Mouse (Mus musculus): ENCODE data around the gene Haus2. TPM values are rescaled to one million over a fixed set of nuclear protein-coding genes. Genes with fewer than 3 reads are reported as not detected.

Haus2 gene
- polyA plus RNA-seq, 1 experiment from 2014 or later, result 34.5 TPM

DNA sequence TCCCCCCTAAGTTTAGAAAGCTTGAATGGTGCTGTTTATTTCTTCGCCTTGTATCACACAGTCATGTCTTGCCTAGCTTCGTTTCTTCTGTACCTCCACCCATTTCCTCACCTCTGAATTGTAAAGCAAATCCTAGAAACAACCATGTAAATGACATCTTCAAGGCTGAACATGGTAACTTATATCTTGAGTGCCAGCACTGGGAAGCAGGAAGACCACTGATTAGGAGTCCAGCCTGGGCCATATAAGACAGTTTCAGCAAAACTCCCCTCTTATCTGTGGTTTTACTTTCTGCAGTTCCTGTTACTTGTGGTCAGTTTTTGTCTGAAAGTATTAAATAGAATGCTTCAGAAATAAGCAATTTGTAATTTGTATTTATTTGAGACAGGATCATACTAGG lies 33.2 kb upstream of the Haus2 start:
- no peaks in the 10 kb centered on the region for H3K9me3 ChIP-seq (replicated peaks)
- H3K27ac ChIP-seq, result no peak overlapping the region
- peaks cover 30% of the 10 kb centered on the region for H3K4me1 ChIP-seq
- H3K27me3 ChIP-seq (ENCODE audit: low read depth, poor library complexity, severe bottlenecking), result no peaks in the 10 kb centered on the region
- no peak for DNase-seq (ENCODE audit: low spot score)
- WGBS, result 92% methylated on average over 2 of the region's 2 CpGs
- H3K36me3 ChIP-seq, result peaks cover 15% of the 10 kb centered on the region
- no peak overlapping the region for H3K4me3 ChIP-seq

DNA sequence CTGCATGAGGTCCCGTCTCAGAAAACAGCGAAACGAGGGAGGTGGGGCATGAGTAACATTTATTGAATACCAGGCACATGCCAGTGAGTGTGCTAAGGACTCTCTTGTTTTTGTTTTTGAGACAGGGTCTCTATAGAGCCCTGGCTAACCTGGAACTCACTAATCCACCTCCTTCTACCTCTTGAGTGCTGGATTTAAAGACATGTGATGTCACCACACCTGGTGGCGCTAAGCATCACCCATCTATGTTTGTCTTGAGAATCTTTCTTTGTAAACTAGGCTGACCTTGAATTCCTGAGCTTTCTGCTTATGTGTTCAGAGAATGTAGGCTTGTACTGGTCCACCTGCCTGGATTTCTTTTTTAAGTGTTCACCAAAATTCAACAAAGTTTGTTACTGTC lies 31.4 kb upstream of the Haus2 start:
- H3K36me3 ChIP-seq, result peaks cover 10% of the 10 kb centered on the region
- no peak overlapping the region for H3K4me3 ChIP-seq
- H3K27ac ChIP-seq, result no peak overlapping the region
- H3K4me1 ChIP-seq, result peaks cover 30% of the 10 kb centered on the region
- no peak for DNase-seq (ENCODE audit: low spot score)
- no peaks in the 10 kb centered on the region for H3K27me3 ChIP-seq (ENCODE audit: low read depth, poor library complexity, severe bottlenecking)
- H3K9me3 ChIP-seq (replicated peaks), result no peaks in the 10 kb centered on the region
- WGBS, result 91% methylated on average over 4 of the region's 4 CpGs

DNA sequence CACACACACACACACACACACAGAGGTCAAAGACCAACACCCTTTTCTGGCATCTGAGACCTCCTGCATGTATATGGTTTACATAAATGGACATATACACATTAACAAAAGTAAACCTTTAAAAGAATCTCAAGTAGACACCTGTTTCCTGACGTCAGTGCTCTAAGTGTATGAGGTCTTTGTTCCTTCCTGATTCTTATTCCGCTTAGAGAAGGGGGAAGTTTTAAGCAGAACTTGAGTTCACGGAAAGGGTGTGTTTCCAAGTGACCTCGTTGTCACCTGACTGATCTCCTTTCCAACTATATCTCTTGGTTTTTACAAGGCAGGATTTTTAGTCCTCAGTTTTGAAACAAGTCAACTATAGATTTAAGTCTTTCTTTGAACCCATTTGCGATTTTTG lies 30.9 kb upstream of the Haus2 start:
- Histone ChIP-seq H3K27me3 (ENCODE audit: low read depth, poor library complexity, severe bottlenecking) (no peaks in the 10 kb centered on the region), H3K9me3 (replicated peaks) (no peaks in the 10 kb centered on the region), H3K4me1 (peaks cover 30% of the 10 kb centered on the region), H3K4me3 (no peak overlapping the region), H3K27ac (no peak overlapping the region), H3K36me3 (peaks cover 10% of the 10 kb centered on the region)
- no peak for DNase-seq (ENCODE audit: low spot score)
- WGBS, result 85% methylated on average over 5 of the region's 5 CpGs

DNA sequence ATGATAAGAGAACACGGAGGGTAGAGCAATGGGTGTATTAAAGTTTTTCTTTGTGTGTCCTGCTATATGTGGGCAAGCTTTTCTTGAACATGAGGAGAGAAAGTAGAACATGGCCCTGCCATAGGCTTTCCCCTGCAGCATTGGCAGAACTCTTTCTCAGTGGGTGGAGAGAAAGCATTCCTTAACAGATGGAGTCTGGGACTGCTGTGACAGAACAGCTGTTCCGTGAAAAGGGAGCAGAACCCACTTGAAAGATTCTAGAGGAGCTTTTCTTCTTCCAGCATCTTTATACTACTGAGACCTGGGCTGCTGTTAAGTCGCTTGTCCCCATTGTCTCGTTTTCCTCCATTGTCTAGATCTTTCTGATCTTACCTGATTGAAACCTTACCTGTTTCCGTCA lies 19.4 kb upstream of the Haus2 start:
- H3K4me1 ChIP-seq, result no peaks in the 10 kb centered on the region
- DNase-seq (ENCODE audit: low spot score), result no peak
- H3K36me3 ChIP-seq, result peaks cover 78% of the 10 kb centered on the region
- 89% methylated on average over 5 of the region's 5 CpGs for WGBS
- H3K27ac ChIP-seq, result no peak overlapping the region
- H3K9me3 ChIP-seq (replicated peaks), result no peaks in the 10 kb centered on the region
- H3K27me3 ChIP-seq (ENCODE audit: low read depth, poor library complexity, severe bottlenecking), result no peaks in the 10 kb centered on the region
- no peak overlapping the region for H3K4me3 ChIP-seq

DNA sequence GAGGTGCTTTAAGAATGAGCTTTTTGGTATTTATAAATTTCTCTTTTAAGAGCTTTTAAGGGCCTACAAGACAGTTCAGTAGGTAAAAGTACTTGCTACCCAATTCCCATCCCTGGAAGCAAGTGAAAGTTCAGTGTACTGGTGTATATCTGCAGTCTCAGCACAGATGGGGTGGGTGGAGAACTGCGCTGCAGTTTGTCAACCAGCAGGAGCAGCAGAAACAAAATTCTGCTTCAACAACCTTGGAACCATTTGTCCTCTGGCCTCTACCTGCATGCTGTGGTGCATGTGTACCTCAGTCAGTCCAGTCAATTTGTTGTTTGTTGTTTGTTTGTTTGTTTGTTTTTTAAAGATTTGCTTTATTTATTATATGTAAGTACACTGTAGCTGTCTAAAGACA lies 17.0 kb upstream of the Haus2 start:
- H3K4me1 ChIP-seq, result no peaks in the 10 kb centered on the region
- H3K27me3 ChIP-seq (ENCODE audit: low read depth, poor library complexity, severe bottlenecking), result no peaks in the 10 kb centered on the region
- peaks cover 78% of the 10 kb centered on the region for H3K36me3 ChIP-seq
- DNase-seq (ENCODE audit: low spot score), result no peak
- no peak overlapping the region for H3K27ac ChIP-seq
- no peaks in the 10 kb centered on the region for H3K9me3 ChIP-seq (replicated peaks)
- no peak overlapping the region for H3K4me3 ChIP-seq
- 97% methylated on average over 1 of the region's 1 CpGs for WGBS

DNA sequence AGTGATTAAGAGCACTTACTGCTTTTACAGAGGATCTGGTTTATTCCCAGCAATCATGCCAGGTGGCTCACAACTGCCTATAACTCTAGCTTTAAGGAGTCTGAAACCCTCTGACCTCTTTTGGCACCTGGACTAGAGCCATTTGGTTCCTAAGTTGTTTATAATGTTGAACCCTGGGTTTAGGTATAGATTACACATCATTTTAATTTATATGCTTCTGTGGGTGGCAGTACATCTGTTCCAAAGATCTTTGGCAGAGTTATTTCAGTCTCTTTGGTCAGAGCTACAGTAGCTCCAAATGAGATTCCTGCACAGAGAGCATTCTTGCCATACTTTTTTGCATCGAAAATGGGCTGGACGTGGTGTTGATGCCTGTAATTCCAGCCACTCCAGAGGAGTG lies 11.4 kb upstream of the Haus2 start:
- H3K27me3 ChIP-seq (ENCODE audit: low read depth, poor library complexity, severe bottlenecking), result no peaks in the 10 kb centered on the region
- DNase-seq (ENCODE audit: low spot score), result no peak
- H3K27ac ChIP-seq, result no peak overlapping the region
- H3K9me3 ChIP-seq (replicated peaks), result no peaks in the 10 kb centered on the region
- peaks cover 92% of the 10 kb centered on the region for H3K36me3 ChIP-seq
- no peaks in the 10 kb centered on the region for H3K4me1 ChIP-seq
- no peak overlapping the region for H3K4me3 ChIP-seq
- whole genome bisulfite sequencing, result 90% methylated on average over 2 of the region's 2 CpGs

DNA sequence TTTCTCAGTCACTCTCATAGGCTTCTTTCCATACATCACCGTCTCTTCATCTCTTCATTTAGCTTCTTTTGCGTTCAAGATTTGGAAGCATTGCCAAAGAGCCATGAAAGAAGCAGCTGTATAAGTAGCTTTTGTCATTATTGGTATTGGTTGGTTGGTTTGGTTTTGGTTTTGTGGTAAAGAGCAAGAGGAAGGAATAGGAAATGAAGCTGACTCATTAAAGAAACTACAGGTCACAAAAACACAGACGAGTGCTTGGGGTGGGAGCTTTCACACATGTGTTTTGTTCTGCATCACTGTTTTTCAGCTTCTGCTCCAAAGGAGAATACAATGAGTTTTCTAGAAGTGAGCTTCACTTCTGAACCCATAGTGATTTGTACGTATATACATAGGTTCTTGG lies 9.7 kb upstream of the Haus2 start:
- no peak for DNase-seq (ENCODE audit: low spot score)
- Histone ChIP-seq H3K9me3 (replicated peaks) (no peaks in the 10 kb centered on the region), H3K27ac (no peak overlapping the region), H3K4me3 (no peak overlapping the region), H3K4me1 (no peaks in the 10 kb centered on the region), H3K36me3 (peaks cover 88% of the 10 kb centered on the region), H3K27me3 (ENCODE audit: low read depth, poor library complexity, severe bottlenecking) (no peaks in the 10 kb centered on the region)
- WGBS, result 90% methylated on average over 4 of the region's 4 CpGs

DNA sequence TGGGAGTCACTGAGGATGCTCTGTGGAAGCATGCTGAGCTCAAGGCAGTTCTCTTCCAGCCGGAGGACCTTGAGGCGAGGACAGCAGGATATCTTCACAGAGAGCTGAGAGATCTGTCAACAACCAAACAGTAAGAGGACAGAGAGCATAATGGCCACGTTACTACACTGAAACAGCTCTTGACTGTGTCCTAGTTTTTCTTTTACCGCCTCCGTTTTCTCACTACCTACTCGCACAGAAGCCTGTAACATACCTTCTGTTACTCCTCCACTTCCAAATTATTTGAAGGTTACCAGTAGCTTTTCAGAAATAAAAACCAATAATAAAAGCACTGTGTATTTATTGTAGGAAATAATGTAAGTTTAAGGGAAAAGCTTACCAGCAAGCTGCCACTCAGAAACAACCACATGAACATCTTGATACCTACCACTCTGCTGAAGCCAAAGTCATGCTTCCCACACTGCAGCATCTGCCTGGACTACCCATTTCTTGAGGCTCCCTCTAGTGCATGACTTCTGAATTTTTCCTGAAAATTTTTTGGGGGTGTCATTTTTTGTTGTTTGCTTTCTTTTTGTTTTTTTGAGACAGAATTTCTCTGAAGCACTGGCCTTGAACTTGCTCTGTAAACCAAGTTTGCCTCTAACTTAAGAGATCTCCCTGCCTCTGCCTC lies 3.0 kb upstream of the Haus2 start:
- Histone ChIP-seq H3K9me3 (replicated peaks) (no peaks in the 10 kb centered on the region), H3K4me3 (no peak overlapping the region), H3K27ac (no peak overlapping the region), H3K27me3 (ENCODE audit: low read depth, poor library complexity, severe bottlenecking) (no peaks in the 10 kb centered on the region), H3K4me1 (peaks cover 17% of the 10 kb centered on the region), H3K36me3 (peaks cover 34% of the 10 kb centered on the region)
- 91% methylated on average over 6 of the region's 6 CpGs for WGBS
- DNase-seq (ENCODE audit: low spot score), result no peak

DNA sequence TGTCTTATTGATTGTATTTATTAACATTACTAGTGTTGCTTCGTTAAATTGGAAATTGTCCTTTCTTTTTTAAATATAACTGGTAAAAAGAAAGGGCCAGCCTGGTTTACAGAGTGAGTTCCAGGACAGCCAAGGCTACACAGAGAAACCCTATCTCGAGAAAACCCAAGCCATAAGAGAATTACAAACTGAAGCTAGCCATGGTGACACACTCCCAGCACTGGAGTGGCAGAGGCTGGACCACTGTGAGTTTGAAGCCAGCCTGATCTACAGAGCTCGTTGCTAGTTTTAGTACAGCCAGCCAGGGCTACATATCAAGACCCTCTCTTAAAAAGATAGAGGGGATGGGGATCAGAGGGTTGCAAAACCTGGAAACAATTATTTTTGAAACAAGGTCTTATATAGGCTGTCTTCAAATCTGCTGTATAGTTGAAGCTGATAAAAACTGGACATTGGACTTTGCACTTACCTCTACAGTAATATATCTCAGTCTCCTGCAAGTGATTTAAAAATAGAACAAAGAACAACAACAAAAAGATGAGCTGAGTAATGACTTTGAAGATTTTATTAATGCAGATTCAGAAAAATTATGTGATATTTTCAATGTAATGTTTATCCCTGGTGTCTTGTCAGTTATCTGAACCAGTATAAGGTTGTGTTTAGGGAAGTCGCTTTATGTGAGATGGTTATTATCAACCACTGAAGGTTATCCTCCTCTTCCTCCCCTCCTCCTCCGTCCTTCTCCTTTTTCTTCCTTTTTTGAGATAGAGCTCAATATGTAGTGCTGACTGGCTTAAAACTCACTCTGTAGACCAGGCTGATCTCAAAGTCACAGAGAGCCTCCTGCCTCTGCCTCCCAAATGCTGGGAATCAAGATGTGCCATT lies 7.3 kb downstream of the Haus2 start:
- Histone ChIP-seq H3K36me3 (peaks cover 85% of the 10 kb centered on the region), H3K4me1 (no peaks in the 10 kb centered on the region), H3K27me3 (ENCODE audit: low read depth, poor library complexity, severe bottlenecking) (no peaks in the 10 kb centered on the region), H3K4me3 (no peak overlapping the region), H3K9me3 (replicated peaks) (no peaks in the 10 kb centered on the region), H3K27ac (no peak overlapping the region)
- DNase-seq (ENCODE audit: low spot score), result no peak
- WGBS, result 90% methylated on average over 5 of the region's 5 CpGs

DNA sequence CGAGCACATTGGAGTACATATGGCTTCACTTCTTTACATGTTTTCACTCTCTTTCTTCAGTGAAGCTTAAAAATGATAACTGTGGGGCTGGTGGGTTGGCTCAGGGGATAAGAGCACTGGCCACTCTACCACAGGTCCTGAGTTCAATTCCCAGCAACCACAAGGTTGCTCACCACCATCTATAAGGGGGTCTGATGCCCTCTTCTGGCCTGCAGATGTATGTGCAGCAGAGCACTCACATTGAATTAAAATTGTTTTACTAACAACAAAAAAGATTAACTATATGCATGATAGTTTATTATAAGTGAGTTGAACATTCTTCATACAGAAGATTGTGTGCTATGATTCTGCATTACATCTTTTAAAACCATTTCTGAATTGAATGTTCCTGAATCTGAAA lies 10.4 kb downstream of the Haus2 start:
- Histone ChIP-seq H3K27ac (no peak overlapping the region), H3K27me3 (ENCODE audit: low read depth, poor library complexity, severe bottlenecking) (no peaks in the 10 kb centered on the region), H3K4me1 (no peaks in the 10 kb centered on the region), H3K4me3 (no peak overlapping the region), H3K9me3 (replicated peaks) (no peaks in the 10 kb centered on the region), H3K36me3 (peaks cover 60% of the 10 kb centered on the region)
- 100% methylated on average over 1 of the region's 1 CpGs for WGBS
- no peak for DNase-seq (ENCODE audit: low spot score)

DNA sequence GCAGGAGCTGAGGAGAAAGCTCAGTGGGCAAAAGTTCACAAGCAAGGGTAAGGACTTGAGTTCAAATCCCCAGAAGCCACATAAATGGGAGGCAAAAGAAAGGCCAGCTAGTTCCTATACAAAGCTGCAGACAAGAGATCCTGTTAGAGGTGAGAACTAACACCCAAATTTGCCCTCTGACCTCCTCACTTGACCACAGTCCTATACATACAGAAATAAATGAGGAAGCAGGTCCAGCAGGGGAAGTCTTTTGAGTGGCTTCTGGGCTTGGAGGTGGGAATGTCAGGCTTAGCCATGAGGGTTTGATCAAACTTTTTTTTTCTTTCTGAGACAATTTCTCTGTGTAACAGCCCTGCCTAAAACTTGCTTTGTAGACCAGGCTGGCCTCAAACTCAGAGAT lies 13.7 kb downstream of the Haus2 start:
- no peaks in the 10 kb centered on the region for H3K4me1 ChIP-seq
- H3K27me3 ChIP-seq (ENCODE audit: low read depth, poor library complexity, severe bottlenecking), result no peaks in the 10 kb centered on the region
- DNase-seq (ENCODE audit: low spot score), result no peak
- H3K4me3 ChIP-seq, result no peak overlapping the region
- H3K36me3 ChIP-seq, result peaks cover 27% of the 10 kb centered on the region
- no peak overlapping the region for H3K27ac ChIP-seq
- H3K9me3 ChIP-seq (replicated peaks), result no peaks in the 10 kb centered on the region

DNA sequence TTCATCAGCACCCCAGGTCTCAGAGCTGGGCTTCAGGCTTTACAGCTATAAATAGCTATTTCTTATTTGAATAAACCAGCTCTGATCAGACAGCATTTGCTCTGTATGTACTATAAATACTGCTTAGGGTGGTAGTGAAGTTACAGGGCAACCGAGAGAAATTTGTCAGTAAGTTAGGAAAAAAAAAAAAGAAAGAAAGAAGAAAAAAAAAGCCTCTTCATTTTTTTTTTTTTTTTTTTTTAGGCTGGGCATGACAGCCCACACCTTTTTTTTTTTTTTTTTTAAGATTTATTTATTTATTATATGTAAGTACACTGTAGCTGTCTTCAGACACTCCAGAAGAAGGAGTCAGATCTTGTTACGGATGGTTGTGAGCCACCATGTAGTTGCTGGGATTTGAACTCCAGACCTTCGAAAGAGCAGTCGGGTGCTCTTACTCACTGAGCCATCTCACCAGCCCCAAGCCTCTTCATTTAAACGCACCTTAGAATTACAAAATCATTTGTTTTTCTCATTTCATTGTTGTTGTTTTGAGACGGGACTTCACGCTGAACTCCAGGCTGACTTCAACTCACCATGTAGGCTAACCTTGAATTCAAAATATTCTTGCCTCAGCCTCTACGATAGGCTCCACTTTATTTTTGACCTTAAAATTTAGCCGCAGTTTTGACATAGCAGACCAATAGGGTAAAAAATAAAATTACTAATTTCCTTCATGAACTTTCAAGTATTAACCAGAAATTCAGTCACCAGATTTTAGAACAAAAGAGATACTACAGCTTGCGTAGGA lies 19.1 kb downstream of the Haus2 start:
- H3K4me3 ChIP-seq, result peak overlapping the region; percentile 64
- 33% methylated on average over 10 of the region's 10 CpGs for WGBS
- peak; percentile 34 for DNase-seq (ENCODE audit: low spot score)
- no peaks in the 10 kb centered on the region for H3K9me3 ChIP-seq (replicated peaks)
- H3K27ac ChIP-seq, result peak overlapping the region; percentile 78
- no peaks in the 10 kb centered on the region for H3K27me3 ChIP-seq (ENCODE audit: low read depth, poor library complexity, severe bottlenecking)
- no peaks in the 10 kb centered on the region for H3K36me3 ChIP-seq
- H3K4me1 ChIP-seq, result 0 out of 2 replicates have a peak, but pooled peaks cover 7% of the 10 kb centered on the region
